Mouse (Mus musculus) lung, postnatal 10 days (tissue): ENCODE results near the gene Rccd1.
"Not testable (repeated sequence)": the region's sequence is repeated elsewhere in the genome, so short reads cannot be mapped to it uniquely, and the experiment has no call there.

Experiments
- DNase-seq: peaks from one replicate; pipeline ENCODE4 v3.0.0; 2021

Gene Rccd1

DNA sequence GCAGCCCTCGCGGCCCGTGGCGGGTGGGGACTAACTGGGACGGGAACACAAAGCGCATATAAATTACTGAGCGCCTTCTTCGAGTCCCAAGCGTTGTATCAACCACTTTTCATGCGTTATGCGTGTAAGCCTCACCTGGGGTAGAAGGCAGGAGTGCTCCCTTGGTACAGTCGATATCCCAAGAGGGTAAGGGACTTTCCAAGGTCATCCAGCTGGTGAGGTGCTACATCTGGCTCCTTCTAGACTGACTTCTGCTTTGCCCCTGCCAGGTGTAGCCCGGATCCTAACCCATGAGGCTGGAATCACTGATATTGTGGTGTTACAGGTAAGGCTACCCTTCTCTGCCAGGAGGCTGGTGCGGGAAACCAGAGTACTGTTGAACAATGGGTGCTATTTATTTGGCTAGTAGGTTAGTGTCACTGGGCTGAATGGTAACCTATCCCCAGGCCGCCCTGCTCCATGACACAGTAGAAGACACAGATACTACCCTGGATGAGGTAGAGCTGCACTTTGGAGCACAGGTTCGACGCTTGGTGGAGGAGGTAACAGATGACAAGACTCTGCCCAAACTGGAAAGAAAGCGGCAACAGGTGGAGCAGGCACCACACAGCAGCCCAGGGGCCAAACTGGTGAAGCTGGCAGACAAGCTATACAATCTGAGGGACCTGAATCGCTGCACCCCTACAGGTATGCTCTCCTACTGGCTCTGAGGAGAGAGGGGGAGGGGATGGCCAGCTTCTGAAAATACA, 19.2 kb upstream of the Rccd1 start:
- no peak for DNase-seq

DNA sequence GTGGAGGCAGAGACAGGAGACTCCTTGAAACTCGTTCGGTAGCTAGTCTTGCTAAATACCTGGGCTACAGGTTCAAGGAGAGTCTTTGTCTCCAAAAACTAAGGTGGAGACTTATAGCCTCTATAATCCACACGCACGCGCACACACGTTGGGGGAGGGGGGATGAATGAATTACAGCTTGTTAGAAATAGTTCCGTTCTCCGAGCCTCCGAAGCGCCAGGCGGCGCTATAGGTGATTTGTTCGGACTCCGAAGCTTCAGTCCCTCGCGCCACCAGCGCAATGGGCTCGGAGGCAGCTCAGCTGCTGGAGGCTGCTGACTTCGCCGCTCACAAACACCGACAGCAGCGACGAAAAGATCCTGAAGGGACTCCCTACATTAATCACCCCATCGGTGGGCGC, 18.6 kb upstream of the Rccd1 start, which contains the start of gene Hddc3:
TSS of gene Hddc3 (plus strand) at position 247 of the 400 bp plus-strand sequence.
- peak; percentile 98 for DNase-seq

DNA sequence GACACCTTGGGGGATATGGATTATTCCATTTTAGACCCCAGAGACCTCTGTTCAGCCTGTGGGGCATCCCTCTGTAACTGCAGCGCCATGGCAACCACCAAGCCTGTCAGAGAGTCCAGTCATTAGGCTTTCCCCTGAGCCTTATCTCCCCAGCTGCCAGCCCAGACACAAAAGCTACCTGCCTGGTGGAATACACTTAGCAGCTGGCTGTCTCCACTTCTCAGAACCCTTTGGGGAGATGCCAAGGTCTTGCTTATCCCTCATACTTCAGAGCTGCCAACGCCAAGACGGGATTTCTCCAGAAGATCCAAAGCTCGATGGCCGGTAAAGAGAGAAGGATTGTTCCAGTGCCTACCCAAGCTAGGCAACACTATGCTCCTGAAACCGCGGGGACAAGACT, 17.5 kb upstream of the Rccd1 start:
- no peak for DNase-seq

DNA sequence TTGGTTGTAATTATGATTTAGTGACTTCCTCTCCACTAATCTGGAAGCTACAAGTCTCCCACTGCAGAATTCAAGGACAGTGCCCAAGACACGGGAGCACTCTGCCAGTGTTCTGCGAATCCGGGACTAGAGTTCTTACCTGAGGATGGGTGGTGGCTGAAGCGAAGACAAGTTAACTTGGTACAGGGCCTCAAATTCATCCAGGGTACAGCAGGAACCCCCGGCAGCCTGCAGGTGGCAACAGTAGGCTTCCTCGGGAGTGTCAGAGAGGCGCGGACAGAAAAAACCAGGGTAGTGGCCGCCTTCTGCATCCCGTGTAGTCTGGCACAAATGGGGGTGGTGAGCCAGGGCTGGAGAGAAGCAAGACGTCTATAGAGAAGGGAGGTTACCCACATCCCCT, 16.5 kb upstream of the Rccd1 start, which contains the start of gene Unc45a:
TSS of gene Unc45a (minus strand) at position 213 of the 400 bp plus-strand sequence.
- peak; percentile 89 for DNase-seq

DNA sequence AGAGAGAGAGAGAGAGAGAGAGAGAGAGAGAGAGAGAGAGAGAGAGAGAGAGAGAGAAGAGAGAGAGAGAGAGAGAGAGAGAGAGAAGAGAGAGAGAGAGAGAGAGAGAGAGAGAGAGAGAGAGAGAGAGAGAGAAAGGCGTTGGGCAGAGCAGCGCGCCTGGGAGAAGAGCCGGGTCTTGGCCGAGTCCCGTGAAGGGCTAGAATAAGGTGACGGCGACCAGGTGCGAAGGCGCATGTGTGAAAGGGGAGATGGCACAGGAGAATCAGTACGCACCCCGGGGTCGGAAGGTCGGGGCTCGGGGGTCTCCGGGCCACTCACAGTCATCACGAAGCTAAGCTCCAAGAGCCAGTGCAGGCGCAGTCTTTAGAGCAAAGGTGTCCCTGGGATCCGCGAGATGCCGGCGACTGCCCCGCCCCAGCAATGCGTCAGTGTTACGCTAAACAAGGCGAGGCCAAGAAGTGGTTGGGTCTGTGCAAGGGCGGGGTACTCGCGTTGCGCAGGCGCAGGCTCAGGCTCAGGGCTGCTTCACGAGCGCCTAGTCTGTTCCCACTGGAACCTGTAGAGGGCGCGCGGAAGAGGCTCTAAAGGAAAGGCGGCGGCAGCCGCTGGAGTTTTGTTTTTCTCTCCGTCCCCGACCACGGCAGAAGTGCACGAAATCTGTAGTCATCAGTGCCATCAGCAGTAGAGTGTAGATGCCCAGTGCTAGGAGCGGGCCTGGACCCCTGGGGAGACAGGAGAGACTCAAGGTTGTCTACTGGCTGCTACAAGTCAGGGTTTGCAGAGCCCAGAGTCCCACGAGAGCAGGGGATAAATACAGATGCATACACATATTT, 15.8 kb upstream of the Rccd1 start:
- peak; percentile 99 for DNase-seq

DNA sequence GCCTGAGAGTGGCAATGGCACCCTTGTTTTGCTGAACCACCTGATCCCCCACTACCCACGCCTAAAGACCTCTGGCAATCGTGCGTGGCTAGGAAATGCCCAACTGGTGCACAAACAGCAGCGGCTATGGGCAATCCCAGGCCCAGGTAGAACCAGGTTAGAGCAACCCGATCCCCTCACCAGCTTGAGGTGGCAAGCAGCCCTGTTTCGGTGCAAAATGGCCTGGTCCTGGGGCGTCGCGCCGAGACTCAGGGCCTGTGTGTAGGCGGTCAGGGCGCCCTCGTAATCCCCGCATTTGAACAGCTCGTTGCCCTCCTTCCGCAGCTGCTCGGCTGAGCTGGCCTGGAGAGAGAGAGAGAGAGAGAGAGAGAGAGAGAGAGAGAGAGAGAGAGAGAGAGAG, 15.1 kb upstream of the Rccd1 start:
- peak; percentile 43 for DNase-seq

DNA sequence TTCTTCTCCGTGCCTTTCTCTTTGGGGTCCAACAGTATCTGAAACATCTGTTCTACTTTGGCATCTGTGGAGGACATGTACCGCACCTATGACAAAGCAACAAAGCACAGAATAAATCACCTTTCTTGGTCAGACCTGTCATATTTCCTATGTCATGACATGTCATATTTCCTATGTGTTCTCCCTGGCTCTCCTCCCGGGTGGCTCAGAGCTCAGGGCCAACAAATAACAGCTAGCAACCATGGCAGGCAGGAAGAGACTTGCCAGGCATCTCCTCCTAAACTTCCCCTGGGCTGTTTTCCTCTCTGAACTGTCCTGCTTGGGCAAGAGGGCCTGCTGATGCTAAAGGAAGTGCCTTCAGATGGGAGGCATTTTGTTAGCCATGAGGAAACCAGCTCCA, 12.7 kb upstream of the Rccd1 start:
- no peak for DNase-seq

DNA sequence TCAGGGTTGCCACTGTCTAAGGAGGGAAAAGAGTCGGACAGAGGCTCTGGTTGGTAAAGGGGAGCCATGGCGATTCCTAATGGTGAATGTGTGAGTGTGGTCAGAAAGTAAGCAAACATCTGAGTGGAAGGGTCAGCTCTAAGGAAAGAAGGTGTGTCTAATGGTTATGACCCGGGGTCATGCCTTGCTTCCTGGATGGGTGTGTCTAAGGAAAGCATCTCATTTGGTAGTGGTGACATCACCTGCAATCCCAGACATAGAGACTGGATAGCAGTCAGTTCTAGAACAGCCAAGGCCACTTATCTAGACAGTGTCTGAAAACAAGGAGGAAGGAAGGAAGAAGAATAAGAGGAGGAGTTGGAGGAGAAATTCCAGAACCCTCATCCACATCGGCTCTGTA, 10.6 kb upstream of the Rccd1 start:
- DNase-seq = no peak

DNA sequence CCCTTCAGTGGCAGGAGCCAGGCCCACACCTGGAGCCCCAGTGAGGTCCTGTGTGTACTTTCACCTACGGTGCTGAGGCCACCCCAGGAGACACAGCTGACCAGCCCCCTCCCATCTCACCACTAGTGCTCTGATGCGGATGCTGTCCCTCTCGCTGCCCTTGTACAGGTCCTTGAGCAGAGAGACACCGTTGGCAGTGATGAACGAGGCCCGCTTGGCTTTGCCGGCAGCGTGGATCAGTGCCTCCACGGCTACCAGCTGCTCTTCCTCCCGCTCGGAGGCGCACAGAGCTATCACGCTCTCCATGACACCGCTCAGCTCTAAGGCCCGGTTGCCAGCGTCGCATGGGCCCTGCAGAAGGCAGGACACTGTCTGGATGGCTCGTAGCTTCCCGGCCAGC, 7.2 kb upstream of the Rccd1 start:
- no peak for DNase-seq

DNA sequence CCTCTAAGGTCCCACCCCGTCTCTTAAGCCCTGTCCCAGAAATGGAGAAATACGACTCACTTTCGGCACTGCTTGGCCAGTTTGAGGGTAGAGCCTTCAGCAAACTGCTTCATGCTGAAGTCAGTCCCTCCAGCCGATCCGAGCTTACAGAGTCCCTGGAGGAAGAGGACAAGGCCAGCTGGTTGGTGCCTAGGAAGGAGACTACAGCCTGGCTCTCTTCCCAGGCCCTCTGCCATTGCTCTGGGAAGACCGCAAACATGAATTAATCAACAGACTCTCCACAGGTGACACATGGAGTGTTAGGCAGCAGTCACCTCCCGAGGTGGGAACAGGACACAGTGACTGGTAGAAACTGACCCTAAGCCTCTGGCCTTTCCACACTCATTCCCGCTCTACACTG, 6.0 kb upstream of the Rccd1 start:
- DNase-seq = no peak

DNA sequence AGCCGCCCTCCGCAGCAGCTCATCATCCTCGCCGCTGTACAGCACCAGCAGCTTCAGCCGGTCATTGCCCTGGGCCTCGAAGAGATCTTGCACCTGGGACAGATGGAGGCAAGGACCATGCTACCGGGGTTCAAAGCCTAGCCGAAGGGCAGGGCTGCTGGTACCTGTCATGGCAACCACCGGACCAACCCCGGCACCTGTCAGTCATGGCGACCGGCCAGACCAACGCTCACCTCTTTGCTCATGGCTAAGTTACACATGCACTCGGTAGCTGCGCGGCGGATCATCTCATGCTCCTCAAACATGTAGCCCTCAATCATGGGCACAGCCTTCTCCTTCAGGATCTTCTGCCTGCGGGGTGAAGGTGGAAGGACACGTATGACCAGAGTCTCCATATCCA, 1.8 kb upstream of the Rccd1 start:
- no peak for DNase-seq

DNA sequence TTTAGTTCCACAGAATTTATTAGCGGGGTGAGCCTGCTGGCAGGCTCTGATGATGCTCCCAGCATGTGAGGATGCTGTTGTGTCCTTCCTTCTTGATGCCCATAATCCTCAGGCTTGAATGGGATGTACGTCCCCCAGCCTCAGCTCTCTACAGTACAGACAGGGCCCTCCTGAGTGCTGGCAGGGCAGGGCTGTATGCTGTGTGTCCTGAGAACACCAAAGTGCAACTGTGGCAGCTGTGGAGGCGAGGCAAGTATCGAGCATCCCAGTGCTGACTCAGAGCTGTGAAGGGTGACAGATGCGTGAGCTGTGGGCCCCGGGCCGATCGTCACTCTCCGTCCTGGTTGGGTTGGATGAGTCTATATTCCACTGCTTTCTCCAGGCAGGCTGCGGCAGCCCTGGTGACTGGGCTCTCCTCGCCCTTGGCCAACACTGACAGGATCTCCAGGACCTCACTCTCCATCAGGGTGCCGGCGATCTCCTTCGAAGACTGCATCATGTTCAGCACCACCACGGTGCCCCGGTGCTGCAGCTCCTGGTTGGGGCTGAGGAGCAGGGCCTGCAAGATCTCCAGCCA, 1.1 kb upstream of the Rccd1 start:
- no peak for DNase-seq

DNA sequence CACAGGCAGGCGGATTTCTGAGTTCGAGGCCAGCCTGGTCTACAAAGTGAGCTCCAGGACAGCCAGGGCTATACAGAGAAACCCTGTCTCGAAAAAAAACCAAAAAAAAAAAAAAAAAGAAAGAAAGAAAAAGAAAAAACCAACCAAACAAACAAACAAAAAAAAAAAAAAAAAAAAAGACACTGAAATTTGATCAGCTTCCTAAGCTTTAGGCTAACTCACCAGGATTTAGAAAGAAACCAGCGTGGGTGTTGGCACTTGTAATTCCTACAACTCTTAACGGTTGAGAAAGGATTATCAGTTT, 514 bp upstream of the Rccd1 start:
- not testable (repeated sequence) for DNase-seq

DNA sequence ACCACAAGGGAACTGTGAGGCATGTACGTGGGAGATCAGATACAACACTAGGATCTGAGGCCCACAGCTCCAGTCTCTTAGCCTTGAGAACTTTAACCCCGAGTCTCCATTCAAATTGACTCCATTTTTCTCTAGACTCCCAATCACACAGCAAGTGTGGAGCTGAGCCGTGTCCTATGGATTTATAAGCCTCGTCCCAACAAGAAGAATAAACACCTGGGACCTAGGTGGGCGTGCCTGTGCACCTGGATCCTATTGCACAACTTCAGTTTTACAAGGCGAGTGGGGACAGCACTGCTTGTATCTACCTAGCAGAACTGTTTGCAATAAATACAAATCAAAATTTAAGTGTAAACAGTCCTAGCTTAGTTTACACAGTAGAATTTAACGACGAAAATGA, 918 bp downstream of the Rccd1 start:
- DNase-seq = no peak

DNA sequence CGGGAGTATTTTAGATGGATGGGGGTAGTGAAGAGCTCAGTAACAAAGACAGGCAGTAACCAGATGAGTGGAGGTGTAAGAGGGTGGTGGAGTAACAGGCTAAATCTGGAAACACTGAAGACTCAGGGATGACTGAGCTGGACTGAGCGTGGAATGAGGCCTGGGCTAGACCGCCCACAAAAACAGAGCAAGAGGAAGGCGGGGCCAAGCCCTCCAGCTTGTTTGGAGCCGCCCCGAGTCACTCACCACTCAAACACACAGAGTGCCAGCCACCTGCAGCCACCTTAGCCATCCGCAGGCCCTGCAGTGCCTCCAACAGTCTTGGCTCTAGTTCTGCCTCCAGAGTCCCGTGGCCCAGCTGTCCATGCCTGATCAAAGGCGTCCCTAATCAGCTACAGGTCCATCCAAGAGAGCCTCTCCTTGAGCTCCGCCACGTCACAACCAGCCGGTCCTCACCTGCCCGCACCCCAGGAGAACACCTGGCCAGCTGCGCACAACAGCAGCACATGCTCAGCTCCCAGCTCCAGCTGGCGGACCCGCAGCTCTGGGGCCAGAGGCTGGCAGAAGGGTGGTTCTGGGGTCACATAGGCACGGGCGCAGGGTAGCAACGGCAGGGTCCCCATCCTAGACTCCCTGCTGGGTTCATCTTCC, 4.3 kb downstream of the Rccd1 start:
- DNase-seq = no peak

DNA sequence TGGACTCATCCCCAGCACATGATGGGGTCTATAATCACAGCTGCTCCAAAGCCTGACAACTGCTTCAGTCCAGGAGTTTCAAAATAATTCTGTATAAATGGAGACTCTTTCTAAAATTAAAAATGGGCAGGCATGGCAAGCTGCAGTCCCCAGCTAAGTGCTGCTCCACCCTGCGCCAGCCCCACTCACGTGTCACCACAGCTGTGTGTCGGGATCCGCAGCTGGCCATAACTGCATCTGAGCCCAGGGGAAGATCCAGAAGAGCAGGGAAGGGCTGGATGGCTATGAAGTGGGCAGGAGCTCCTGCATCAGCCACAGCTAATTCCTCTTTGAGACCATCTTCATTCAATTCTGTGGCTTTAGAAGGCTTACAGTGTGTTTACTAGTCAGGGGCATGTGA, 5.6 kb downstream of the Rccd1 start:
- DNase-seq = no peak

DNA sequence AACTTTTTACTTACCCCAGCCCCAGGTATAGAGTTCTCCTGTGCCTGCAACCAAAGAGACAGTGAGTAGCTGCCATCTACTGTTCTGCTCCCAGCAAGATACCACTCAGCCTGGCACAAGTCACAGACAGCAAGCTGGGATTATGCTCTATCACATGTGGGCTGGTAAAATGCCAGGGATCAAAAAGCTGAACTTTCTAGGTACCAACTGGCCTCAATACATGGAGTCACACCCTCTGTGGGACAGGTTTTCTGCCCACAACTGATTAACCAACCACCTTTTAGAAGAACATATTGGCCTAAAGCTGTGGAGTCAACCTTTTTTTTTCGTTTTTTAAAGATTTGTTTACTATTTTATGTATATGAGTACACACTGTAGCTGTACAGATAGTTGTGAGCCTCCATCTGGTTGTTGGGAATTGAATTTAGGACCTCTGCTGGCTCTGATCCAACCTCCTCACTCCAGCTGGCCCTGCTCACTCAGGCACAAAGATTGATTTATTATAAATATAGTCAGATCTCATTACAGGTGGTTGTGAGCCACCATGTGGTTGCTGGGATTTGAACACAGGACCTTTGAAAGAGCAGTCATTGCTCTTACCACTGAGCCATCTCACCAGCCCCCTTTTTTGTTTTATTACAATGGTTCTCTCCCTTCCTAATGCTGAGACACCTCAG, 6.7 kb downstream of the Rccd1 start:
- no peak for DNase-seq

DNA sequence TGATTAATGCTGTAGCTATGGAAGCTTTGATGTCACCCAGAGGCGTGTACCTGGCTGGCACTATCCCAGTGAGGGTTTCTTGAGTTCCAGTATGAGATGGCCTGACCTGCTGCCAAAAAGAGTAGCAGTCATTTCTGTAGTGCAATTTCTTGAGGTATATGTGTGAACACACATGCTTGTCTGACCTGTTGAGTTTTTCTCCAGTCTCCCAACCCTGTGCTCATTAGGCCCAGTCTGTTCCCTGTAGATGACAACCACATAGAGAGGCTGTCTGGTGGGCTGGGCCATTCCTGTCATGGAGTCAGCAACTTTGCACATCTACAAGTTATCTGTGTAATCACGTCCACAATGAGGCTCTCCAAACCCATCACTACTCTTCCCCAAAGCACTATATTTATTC, 8.5 kb downstream of the Rccd1 start:
- no peak for DNase-seq

DNA sequence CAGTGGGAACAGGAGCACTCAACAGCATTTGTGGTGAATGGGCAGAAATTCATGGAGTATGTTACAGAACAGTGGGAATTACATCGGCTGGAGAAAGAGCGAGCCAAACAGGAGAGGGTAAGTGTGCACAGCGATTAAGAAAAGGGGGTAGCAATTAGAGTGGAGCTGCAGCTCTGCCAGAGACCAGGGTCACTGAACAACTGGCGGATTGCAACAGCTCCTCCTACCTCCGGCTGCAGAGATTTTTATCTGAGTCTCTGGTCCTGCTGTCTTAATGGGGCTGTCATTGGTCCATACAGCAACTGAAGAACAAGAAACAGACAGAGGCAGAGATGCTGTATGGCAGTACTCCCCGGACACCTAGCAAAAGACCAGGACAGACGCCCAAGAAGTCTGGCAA, 13.5 kb downstream of the Rccd1 start:
- no peak for DNase-seq

DNA sequence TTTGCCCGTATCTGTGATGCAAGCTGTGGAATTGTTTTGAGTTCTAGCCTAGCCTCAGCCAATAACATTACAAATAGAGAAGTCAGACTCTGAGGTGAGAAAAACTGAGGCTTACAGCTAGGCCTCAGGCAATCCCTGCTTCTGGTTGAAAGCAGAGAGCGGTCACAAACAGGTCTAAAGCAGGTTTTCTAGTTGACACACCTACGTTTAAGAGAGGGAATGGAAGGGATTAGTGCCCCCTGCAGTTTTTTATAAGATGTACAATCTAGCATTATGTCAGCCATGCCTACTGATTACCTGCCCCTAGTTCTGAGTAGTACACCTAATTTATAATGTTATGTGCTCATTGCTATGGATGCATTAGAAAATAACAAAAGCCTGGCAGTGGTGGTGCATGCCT, 16.5 kb downstream of the Rccd1 start:
- DNase-seq = no peak

DNA sequence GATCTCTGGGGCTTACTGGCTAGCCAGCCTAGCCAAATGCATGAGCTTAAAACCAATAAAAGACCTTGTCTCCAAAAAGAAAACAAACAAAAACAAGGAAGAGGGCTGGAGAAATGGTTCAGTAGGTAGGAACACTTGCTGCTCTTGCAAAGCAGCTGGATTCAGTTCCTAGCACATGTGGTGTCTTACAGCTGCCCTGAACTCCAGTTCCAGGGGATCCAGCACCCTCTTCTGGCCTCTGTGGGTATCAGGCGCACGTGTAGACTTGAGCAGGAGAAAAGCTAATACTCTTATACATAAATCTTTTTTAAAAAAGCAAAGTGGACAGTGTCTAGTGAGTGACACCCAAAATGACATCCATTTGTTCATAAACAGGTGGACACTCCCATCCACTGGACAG, 22.7 kb downstream of the Rccd1 start:
- DNase-seq = no peak

DNA sequence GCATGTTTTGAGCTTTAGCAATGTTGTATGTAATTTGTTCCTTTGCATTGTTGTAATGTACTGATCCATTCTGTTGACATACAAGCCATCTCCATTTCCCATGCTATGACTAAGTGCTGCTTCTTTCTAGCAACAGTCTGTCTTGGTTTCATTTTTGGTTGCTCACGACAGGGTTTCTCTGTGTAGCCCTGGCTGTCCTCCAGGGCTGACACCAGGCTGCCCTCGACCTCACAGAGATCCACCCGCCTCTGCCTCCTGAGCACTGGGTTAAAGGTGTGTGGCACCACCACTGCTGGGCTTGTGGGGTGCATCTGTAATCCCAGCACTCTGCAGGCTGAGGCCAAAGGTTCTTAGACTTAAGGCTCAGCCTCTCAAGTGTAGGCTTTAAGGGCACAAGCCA, 24.7 kb downstream of the Rccd1 start:
- no peak for DNase-seq

DNA sequence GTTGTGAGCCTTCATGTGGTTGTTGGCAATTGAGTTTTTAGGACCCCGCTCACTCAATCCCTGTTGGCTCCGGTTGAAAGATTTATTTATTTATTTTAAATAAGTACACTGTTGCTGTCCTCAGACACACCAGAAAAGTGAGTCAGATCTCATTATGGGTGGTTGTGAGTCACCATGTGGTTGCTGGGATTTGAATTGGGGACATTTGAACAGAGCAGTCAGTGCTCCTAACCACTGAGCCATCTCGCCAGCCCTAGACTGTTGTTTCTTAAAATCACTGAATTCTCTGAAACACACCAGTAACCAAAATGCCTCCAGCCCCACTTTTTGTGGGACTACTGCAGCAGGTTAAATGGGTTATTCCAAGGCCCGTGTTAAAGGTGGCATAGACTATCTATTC, 25.5 kb downstream of the Rccd1 start:
- no peak for DNase-seq
